Mouse (Mus musculus) spleen, adult 2 months (tissue): ENCODE measurements around the gene Arsj. TPM values are rescaled to one million over a fixed set of nuclear protein-coding genes. Genes with fewer than 3 reads are reported as not detected.

Experiments
- DNase-seq, 2 experiments: peaks; one replicate each; pipeline versions ENCODE4 v3.0.0 to v3.0.0-alpha.2; 2012 to 2021; ENCODE audit warnings: low spot score in 2 of 2, low read depth in 1 of 2
- H3K27ac ChIP-seq: fragments of 200-500 bp; 2 replicates; pipeline ENCODE4 v1.5.1; 2012; ENCODE audit warnings: low read length, inconsistent platforms; ENCODE audit not compliant: insufficient read depth
- H3K27me3 ChIP-seq: fragments of 200-500 bp; 2 replicates; pipeline ENCODE4 v1.6.1; 2012; ENCODE audit warnings: mild to moderate bottlenecking, moderate library complexity, low read length, inconsistent platforms; ENCODE audit not compliant: control insufficient read depth, insufficient read depth
- H3K36me3 ChIP-seq: fragments of 200-500 bp; 2 replicates; pipeline ENCODE4 v1.6.1; 2012; ENCODE audit warnings: mild to moderate bottlenecking, low read length, inconsistent platforms; ENCODE audit not compliant: control insufficient read depth, insufficient read depth
- H3K4me1 ChIP-seq: fragments of 200-500 bp; 2 replicates; pipeline ENCODE4 v1.6.1; 2011; ENCODE audit warnings: inconsistent platforms; ENCODE audit not compliant: control insufficient read depth, insufficient read depth, insufficient read length
- H3K4me3 ChIP-seq: fragments of 200-500 bp; 2 replicates; pipeline ENCODE4 v1.5.1; 2011; ENCODE audit warnings: mild to moderate bottlenecking, inconsistent platforms; ENCODE audit not compliant: insufficient read depth, insufficient read length; ENCODE audit errors: extremely low read depth
- CTCF ChIP-seq: fragments of 200-500 bp; IDR thresholded peaks from 2 replicates; pipeline ENCODE4 v1.5.1; 2011; ENCODE audit warnings: mild to moderate bottlenecking, inconsistent platforms; ENCODE audit not compliant: insufficient read depth, insufficient read length, insufficient replicate concordance; ENCODE audit errors: extremely low read depth
- POLR2A ChIP-seq: fragments of 200-500 bp; IDR thresholded peaks from 2 replicates; pipeline ENCODE4 v1.6.1; 2011; ENCODE audit warnings: low read depth, low read length, inconsistent platforms
- WGBS: fragments of 180-500 bp; shearing (Covaris S2); methylation state at CpG from one replicate; pipeline ENCODE4 v1.1.7; 2018; 5-methylcytosine and 5-hydroxymethylcytosine counted together
- polyA plus RNA-seq: library from polyadenylated mRNA; depleted of rRNA; stranded (reverse); fragments of >200 nt; gene quantifications from 2 replicates; pipeline ENCODE4 v1.2.3, GENCODE M21; 2012; rRNA removed

Gene Arsj
- polyA plus RNA-seq, 1 experiment: not detected

DNA sequence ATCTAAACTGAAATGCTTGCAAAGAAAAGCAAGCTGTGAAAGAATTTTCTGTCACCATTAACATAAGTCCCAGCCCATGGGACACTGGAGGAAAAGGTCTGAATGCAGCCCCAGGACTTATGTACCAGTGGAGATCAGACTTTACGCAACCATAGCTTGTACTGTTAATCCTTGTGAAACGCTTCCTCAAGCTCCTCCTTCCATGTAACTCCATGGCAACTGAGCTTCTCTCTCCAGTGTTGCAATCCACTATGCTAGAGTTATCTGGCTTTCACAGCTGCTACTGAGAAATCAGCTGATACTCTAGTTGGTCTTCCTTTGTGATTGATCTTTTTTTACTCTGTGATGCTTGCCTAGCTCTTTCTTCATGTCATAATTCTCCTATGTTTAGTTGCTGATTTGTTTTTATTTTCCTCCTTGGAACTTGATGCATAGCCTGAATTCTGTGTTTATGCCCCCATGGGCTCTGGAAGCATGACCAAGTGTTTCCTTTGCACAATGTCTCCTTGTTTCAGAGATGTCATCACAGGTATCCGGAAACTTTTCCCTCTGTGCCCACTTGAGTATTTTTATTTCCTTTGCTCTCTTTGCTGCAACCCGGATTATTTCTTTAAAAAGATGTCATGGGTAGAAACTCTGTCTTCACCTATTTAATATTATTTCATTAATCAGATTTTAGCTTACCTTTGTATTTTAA, 99.8 kb downstream of the Arsj start:
- Histone ChIP-seq H3K4me1 (no peaks in the 10 kb centered on the region), H3K27ac (no peak overlapping the region), H3K27me3 (no peaks in the 10 kb centered on the region), H3K36me3 (no peaks in the 10 kb centered on the region), H3K4me3 (no peak overlapping the region)
- WGBS: 79% methylated on average over 4 of the region's 4 CpGs
- TF ChIP-seq CTCF: no peak
- TF ChIP-seq POLR2A: no peak
- no peak for DNase-seq

- DNase-seq: no peak
- Histone ChIP-seq H3K27ac (no peak overlapping the region), H3K36me3 (no peaks in the 10 kb centered on the region), H3K27me3 (no peaks in the 10 kb centered on the region), H3K4me3 (no peak overlapping the region), H3K4me1 (no peaks in the 10 kb centered on the region)
- TF ChIP-seq POLR2A: no peak
- TF ChIP-seq CTCF: no peak
- 83% methylated on average over 2 of the region's 2 CpGs for WGBS
Measured at GRCm38 (mm10) chr3:126464262-126464661, 100.8 kb downstream of the Arsj start.

Other genes with a start within 250 kb of the Arsj start
- gene Camk2d, start 232.6 kb downstream of the Arsj start, polyA plus RNA-seq: 43.4 and 54.7 TPM in 2 replicates